Mouse (Mus musculus): ENCODE data around the gene Gm17660.
"Not testable (repeated sequence)": the region's sequence is repeated elsewhere in the genome, so short reads cannot be mapped to it uniquely, and the experiment has no call there.

- TF ChIP-seq EP300, CTCF (IDR thresholded peaks at IDR 0.05; ENCODE audit: low read depth): not testable (repeated sequence)
These were observed 53.2 kb downstream of the Gm17660 start for GRCm38 (mm10) chr5:104024193-104024592.
